Mouse (Mus musculus): Measurements from ENCODE around the gene Dnajb7. TPM values are rescaled to one million over a fixed set of nuclear protein-coding genes. Genes with fewer than 3 reads are reported as not detected.

The Dnajb7 gene
- polyA plus RNA-seq, 1 experiment from 2014 or later = 1.5 TPM

DNA sequence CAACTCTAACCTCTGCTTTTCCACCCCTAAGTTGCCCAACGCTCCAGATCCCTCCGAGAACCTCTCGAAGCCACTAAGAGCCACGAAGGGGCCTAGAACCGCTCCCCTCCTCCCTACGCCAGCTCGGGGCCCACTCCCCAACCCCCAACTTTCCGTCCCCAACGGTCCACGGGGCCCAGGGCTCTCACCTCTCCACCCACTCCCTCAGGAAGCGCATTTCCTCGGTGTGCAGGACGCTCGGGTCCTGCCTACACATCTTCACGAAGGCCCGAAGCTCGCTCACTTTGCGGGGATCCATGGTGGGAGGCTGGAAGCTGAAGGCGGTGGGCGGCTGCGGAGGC, 8.8 kb downstream of the Dnajb7 start:
- peaks cover 4% of the 10 kb centered on the region; the same call in 1 of the 2 replicates for H3K36me3 ChIP-seq
- H3K27me3 ChIP-seq (ENCODE audit: insufficient read depth, poor library complexity, severe bottlenecking) = no peaks in the 10 kb centered on the region
- H3K9me3 ChIP-seq = no peaks in the 10 kb centered on the region
- WGBS = under 1% methylated on average over 21 of the region's 21 CpGs
- DNase-seq (ENCODE audit: low spot score) = no peak
- peak overlapping the region; percentile 96 for H3K27ac ChIP-seq
- H3K4me3 ChIP-seq = peak overlapping the region; percentile 92
- peaks cover 11% of the 10 kb centered on the region for H3K4me1 ChIP-seq

DNA sequence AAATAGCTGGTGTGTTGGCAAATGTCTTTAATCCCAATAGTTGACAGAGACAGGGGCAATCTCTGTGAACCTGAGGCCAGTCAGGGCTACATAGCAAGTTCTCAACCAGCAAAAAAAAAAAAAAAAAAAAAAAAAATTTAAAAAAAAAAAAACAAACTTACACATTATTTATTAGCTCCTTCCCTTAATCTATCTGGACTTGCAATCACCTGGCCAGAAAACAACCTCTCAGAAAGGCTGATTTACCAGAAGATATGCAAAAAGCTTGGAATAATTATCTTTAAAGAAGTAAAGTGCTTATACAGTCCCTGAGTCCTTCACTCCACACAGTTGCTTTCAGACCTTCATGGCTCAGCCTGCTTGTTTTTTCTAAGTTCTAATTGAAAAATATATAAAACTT, 9.9 kb downstream of the Dnajb7 start:
- no peaks in the 10 kb centered on the region for H3K9me3 ChIP-seq
- H3K27me3 ChIP-seq (ENCODE audit: insufficient read depth, poor library complexity, severe bottlenecking) = no peaks in the 10 kb centered on the region
- peaks cover 6% of the 10 kb centered on the region; the same call in 1 of the 2 replicates for H3K36me3 ChIP-seq
- DNase-seq (ENCODE audit: low spot score) = no peak
- H3K27ac ChIP-seq = peak overlapping the region; percentile 96; the same call in 1 of the 2 replicates
- H3K4me1 ChIP-seq = peaks cover 11% of the 10 kb centered on the region
- H3K4me3 ChIP-seq = peak overlapping the region; percentile 92

DNA sequence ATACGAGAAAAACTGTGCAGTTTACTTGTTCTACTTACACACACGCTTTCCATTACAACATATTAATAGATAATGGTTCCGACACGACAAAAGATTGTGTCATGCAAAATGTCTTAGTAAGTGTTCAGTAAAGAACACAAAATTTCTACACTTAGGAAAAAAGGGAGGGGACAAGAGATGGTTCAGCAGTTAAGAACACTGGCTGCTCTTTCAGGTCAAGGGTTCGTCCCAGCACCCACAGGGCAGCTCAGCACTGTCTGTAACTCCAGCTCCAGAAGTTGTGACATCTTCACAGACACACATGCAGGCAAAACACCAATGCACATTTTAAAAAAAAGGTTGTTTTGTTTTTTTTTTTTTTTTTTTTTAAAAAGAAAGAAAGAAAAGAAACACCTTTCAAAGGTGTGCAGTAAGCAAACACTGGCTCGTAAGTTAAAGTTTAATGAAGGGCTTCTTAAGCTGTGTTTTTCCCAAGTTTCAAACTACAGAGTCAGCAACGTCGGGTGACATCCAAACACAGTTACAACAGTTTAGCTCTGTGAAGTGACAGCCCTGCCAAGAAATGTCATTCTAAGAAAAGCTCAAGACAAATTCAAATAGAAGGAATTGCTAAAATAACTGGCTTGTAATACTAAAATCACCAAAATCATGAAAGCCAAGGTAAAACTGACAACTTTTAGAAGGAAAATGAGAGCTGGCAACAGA, 13.7 kb downstream of the Dnajb7 start:
- Histone ChIP-seq H3K27ac (no peak overlapping the region), H3K36me3 (peaks cover 34% of the 10 kb centered on the region), H3K9me3 (no peaks in the 10 kb centered on the region), H3K27me3 (ENCODE audit: insufficient read depth, poor library complexity, severe bottlenecking) (no peaks in the 10 kb centered on the region), H3K4me1 (no peaks in the 10 kb centered on the region), H3K4me3 (no peak overlapping the region)
- WGBS = 88% methylated on average over 8 of the region's 8 CpGs
- no peak for DNase-seq (ENCODE audit: low spot score)

- H3K27me3 ChIP-seq (ENCODE audit: insufficient read depth, poor library complexity, severe bottlenecking) = no peaks in the 10 kb centered on the region
- no peaks in the 10 kb centered on the region for H3K9me3 ChIP-seq
- DNase-seq (ENCODE audit: low spot score) = no peak
- H3K27ac ChIP-seq = no peak overlapping the region
- no peak overlapping the region for H3K4me3 ChIP-seq
- no peaks in the 10 kb centered on the region for H3K4me1 ChIP-seq
- peaks cover 48% of the 10 kb centered on the region for H3K36me3 ChIP-seq
Observed at GRCm38 (mm10) chr15:81392997-81393396, 15.1 kb downstream of the Dnajb7 start.

GRCm38 (mm10) chr15:81386327-81386726, 21.8 kb downstream of the Dnajb7 start:
- Histone ChIP-seq H3K4me1 (no peaks in the 10 kb centered on the region), H3K4me3 (no peak overlapping the region), H3K9me3 (no peaks in the 10 kb centered on the region), H3K27ac (no peak overlapping the region), H3K27me3 (ENCODE audit: insufficient read depth, poor library complexity, severe bottlenecking) (no peaks in the 10 kb centered on the region), H3K36me3 (peaks cover 97% of the 10 kb centered on the region)
- 87% methylated on average over 5 of the region's 5 CpGs for WGBS
- DNase-seq (ENCODE audit: low spot score) = no peak

DNA sequence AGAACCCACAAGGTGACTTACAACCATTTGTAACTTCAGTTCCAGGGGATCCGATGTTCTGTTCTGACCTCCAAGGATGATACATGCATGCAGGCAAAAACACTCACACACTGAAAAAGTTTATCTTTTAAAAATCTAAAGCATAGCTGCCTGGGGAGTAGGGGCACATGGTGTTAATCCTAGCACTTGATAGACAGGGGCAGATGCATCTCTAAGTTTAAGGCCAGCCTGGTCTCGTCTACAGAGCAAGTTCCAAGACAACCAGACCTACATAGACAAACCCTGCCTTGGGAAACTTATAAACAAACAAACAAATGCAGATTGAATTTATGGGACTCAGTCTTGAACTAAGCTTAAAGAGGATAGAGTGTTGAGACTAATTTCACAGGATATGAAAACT, 29.3 kb downstream of the Dnajb7 start:
- H3K4me1 ChIP-seq = no peaks in the 10 kb centered on the region
- no peaks in the 10 kb centered on the region for H3K9me3 ChIP-seq
- no peak overlapping the region for H3K4me3 ChIP-seq
- H3K27ac ChIP-seq = no peak overlapping the region
- DNase-seq (ENCODE audit: low spot score) = no peak
- no peaks in the 10 kb centered on the region for H3K27me3 ChIP-seq (ENCODE audit: insufficient read depth, poor library complexity, severe bottlenecking)
- 80% methylated on average over 2 of the region's 2 CpGs for WGBS
- H3K36me3 ChIP-seq = peaks cover 85% of the 10 kb centered on the region

- no peaks in the 10 kb centered on the region for H3K27me3 ChIP-seq (ENCODE audit: insufficient read depth, poor library complexity, severe bottlenecking)
- 93% methylated on average over 11 of the region's 11 CpGs for WGBS
- H3K4me1 ChIP-seq = no peaks in the 10 kb centered on the region
- DNase-seq (ENCODE audit: low spot score) = no peak
- no peak overlapping the region for H3K4me3 ChIP-seq
- no peak overlapping the region for H3K27ac ChIP-seq
- peaks cover 88% of the 10 kb centered on the region for H3K36me3 ChIP-seq
- no peaks in the 10 kb centered on the region for H3K9me3 ChIP-seq
Observed at GRCm38 (mm10) chr15:81374621-81375020, 33.5 kb downstream of the Dnajb7 start.

GRCm38 (mm10) chr15:81370356-81370755, 37.7 kb downstream of the Dnajb7 start:
- no peaks in the 10 kb centered on the region for H3K27me3 ChIP-seq (ENCODE audit: insufficient read depth, poor library complexity, severe bottlenecking)
- H3K4me3 ChIP-seq = no peak overlapping the region
- H3K36me3 ChIP-seq = peaks cover 99% of the 10 kb centered on the region
- H3K4me1 ChIP-seq = no peaks in the 10 kb centered on the region
- H3K9me3 ChIP-seq = no peaks in the 10 kb centered on the region
- 79% methylated on average over 1 of the region's 1 CpGs for WGBS
- DNase-seq (ENCODE audit: low spot score) = no peak
- no peak overlapping the region for H3K27ac ChIP-seq

DNA sequence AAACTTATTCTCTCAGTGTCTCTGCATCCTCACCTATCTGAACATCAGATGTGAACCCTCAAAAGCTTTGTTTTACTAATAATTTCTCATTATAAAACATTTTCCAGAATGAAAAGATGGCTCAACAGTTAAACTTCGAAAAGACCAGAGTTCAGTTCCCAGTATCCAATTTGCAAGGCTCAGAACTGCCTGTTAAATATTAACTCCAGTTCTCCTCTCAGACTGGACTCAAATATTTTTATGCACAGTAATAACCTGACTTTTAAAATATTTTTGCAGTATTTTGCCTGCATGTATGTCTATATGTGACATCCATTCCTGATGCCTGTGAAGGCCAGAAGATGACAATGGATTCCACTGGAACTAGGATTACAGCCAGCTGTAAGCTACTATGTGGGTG, 39.5 kb downstream of the Dnajb7 start:
- H3K27me3 ChIP-seq (ENCODE audit: insufficient read depth, poor library complexity, severe bottlenecking) = no peaks in the 10 kb centered on the region

DNA sequence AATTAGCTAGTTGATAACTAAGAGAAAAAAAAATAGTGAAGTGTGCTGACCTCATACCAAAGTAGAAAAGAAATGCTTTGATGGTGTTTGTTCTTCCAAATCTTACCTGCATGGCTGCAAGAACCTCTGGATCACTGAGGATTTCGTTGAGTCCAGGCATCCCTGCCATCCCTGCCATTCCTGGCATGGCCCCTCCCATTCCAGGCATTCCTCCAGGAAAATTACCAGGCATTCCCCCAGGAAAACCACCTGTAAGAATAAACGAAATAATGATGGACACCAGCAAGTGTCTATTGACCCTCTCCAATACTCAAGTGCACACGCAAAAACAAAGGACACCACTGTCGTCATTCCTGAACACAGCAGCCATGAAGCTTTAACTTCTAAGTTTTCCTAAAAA, 41.9 kb downstream of the Dnajb7 start:
- H3K36me3 ChIP-seq = peaks cover 86% of the 10 kb centered on the region
- WGBS = 88% methylated on average over 4 of the region's 4 CpGs
- DNase-seq (ENCODE audit: low spot score) = no peak

More for the DNA sequence above, 39.5 kb downstream of the Dnajb7 start:
- DNase-seq (ENCODE audit: low spot score) = no peak
- Histone ChIP-seq H3K4me1 (no peaks in the 10 kb centered on the region), H3K27ac (no peak overlapping the region), H3K4me3 (no peak overlapping the region), H3K36me3 (peaks cover 100% of the 10 kb centered on the region), H3K9me3 (no peaks in the 10 kb centered on the region)
- WGBS = 90% methylated on average over 1 of the region's 1 CpGs

GRCm38 (mm10) chr15:81365246-81365645, 42.9 kb downstream of the Dnajb7 start:
- 85% methylated on average over 8 of the region's 8 CpGs for WGBS
- Histone ChIP-seq H3K27ac (no peak overlapping the region), H3K9me3 (no peaks in the 10 kb centered on the region), H3K4me3 (no peak overlapping the region), H3K36me3 (peaks cover 76% of the 10 kb centered on the region), H3K4me1 (peaks cover 11% of the 10 kb centered on the region), H3K27me3 (ENCODE audit: insufficient read depth, poor library complexity, severe bottlenecking) (no peaks in the 10 kb centered on the region)
- no peak for DNase-seq (ENCODE audit: low spot score)

More for the DNA sequence above, 41.9 kb downstream of the Dnajb7 start:
- H3K27me3 ChIP-seq (ENCODE audit: insufficient read depth, poor library complexity, severe bottlenecking) = no peaks in the 10 kb centered on the region
- H3K27ac ChIP-seq = no peak overlapping the region
- H3K9me3 ChIP-seq = no peaks in the 10 kb centered on the region
- H3K4me1 ChIP-seq = peaks cover 6% of the 10 kb centered on the region
- no peak overlapping the region for H3K4me3 ChIP-seq

GRCm38 (mm10) chr15:81364271-81364670, 43.8 kb downstream of the Dnajb7 start:
- Histone ChIP-seq H3K27ac (no peak overlapping the region), H3K27me3 (ENCODE audit: insufficient read depth, poor library complexity, severe bottlenecking) (no peaks in the 10 kb centered on the region), H3K9me3 (no peaks in the 10 kb centered on the region), H3K4me1 (peaks cover 20% of the 10 kb centered on the region), H3K4me3 (no peak overlapping the region), H3K36me3 (peaks cover 66% of the 10 kb centered on the region)
- 87% methylated on average over 1 of the region's 1 CpGs for WGBS
- no peak for DNase-seq (ENCODE audit: low spot score)

DNA sequence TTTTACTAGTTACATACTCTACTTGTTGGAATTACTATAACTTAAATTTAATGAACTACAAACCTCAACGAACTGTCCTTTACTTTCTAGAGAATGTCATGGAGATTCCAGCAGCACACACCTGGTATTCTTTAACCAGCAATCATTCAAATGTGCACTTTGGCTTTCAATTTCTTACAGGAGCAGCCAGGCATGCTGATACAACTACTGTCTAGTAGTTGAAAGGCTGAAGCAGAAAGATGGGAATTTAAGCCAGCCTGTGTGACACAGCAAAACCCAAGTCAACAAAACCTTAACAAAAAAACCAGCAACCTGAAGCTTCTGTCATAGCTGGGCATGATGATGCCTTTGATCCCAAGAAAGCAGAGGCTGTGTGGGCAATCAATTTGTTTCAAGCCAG, 45.6 kb downstream of the Dnajb7 start:
- Histone ChIP-seq H3K4me3 (no peak overlapping the region), H3K9me3 (no peaks in the 10 kb centered on the region), H3K4me1 (peaks cover 25% of the 10 kb centered on the region), H3K36me3 (peaks cover 48% of the 10 kb centered on the region), H3K27ac (no peak overlapping the region), H3K27me3 (ENCODE audit: insufficient read depth, poor library complexity, severe bottlenecking) (no peaks in the 10 kb centered on the region)
- 79% methylated on average over 1 of the region's 1 CpGs for WGBS
- no peak for DNase-seq (ENCODE audit: low spot score)
